Mouse (Mus musculus) G1E (cell line): Measurements from ENCODE around the gene Olfr9. TPM values are rescaled to one million over a fixed set of nuclear protein-coding genes. Genes with fewer than 3 reads are reported as not detected.
"Not testable (repeated sequence)": the region's sequence is repeated elsewhere in the genome, so short reads cannot be mapped to it uniquely, and the experiment has no call there.

Experiments used
- ATAC-seq: 2 replicates; pipeline ENCODE4 v1.8.0; 2016; ENCODE audit warnings: mild to moderate bottlenecking; ENCODE audit not compliant: insufficient number of reproducible peaks, poor library complexity, low FRiP score, severe bottlenecking; ENCODE audit errors: extremely low read depth
- DNase-seq: peaks from one replicate; pipeline ENCODE4 v3.0.0; 2012; ENCODE audit warnings: low spot score
- H3K27me3 ChIP-seq: 2 replicates; pipeline ENCODE4 v1.6.1; 2012; ENCODE audit warnings: mild to moderate bottlenecking, low read length, inconsistent platforms; ENCODE audit not compliant: insufficient read depth
- H3K36me3 ChIP-seq: replicated peaks from 2 replicates; pipeline ENCODE3; 2012; ENCODE audit warnings: mild to moderate bottlenecking, inconsistent platforms
- H3K4me1 ChIP-seq: 2 replicates; pipeline ENCODE4 v1.6.1; 2012; ENCODE audit warnings: low read depth, low read length, inconsistent platforms, mixed read lengths; ENCODE audit not compliant: insufficient read depth
- H3K4me3 ChIP-seq: 2 replicates; pipeline ENCODE4 v1.5.1; 2012; ENCODE audit warnings: low read depth, mild to moderate bottlenecking, inconsistent platforms, low read length, moderate library complexity, mixed read lengths
- H3K9me3 ChIP-seq: replicated peaks from 2 replicates; pipeline ENCODE4 v1.6.1; 2012; ENCODE audit warnings: inconsistent platforms
- CTCF ChIP-seq: IDR thresholded peaks from 2 replicates; pipeline ENCODE4 v1.5.1; 2012; ENCODE audit warnings: low read depth, low read length, inconsistent platforms, mixed read lengths
- GATA1 ChIP-seq: IDR thresholded peaks from 2 replicates; pipeline ENCODE4 v1.6.1; 2012; ENCODE audit warnings: borderline replicate concordance, low read length, inconsistent platforms, mixed read lengths
- GATA2 ChIP-seq: IDR thresholded peaks from 2 replicates; pipeline ENCODE4 v1.6.1; 2012; ENCODE audit warnings: low read depth, low read length, inconsistent platforms, borderline replicate concordance
- POLR2AphosphoS5 ChIP-seq: IDR thresholded peaks from 2 replicates; pipeline ENCODE4 v1.6.1; 2012; ENCODE audit warnings: low read depth, low read length, inconsistent platforms; ENCODE audit not compliant: insufficient replicate concordance
- TAL1 ChIP-seq: conservative IDR thresholded peaks from 2 replicates; pipeline ENCODE4 v1.6.1; 2012; ENCODE audit warnings: low read depth, low read length, inconsistent platforms, mixed read lengths
- polyA plus RNA-seq: library from polyadenylated mRNA; stranded (reverse); fragments of >175 nt; gene quantifications from 2 replicates; pipeline ENCODE4 v1.2.3, GENCODE M21; 2012
- total RNA-seq, 2 experiments: library from RNA; stranded (forward) in 1 of 2; stranded (reverse) in 1 of 2; fragments of 200-1000 nt in 1 of 2; fragments of >200 nt in 1 of 2; fragmentation: Nextera tagmentation in 1 of 2; gene quantifications; 2 replicates each; pipeline ENCODE4 v1.2.3; 2014 to 2017

Gene Olfr9
- total and polyA plus RNA-seq, 3 experiments: 0.11 TPM; not detected in 2

GRCm38 (mm10) chr10:128976395-128976794 is 12.8 kb upstream of the Olfr9 start:
- DNase-seq (no peak), ATAC-seq (no peak)
- Histone ChIP-seq H3K27me3 (0 out of 2 replicates have a peak, but pooled peaks cover under 1% of the 10 kb centered on the region), H3K9me3 (no peaks in the 10 kb centered on the region), H3K4me3 (no peak overlapping the region), H3K4me1 (peaks cover 4% of the 10 kb centered on the region; the same call in 1 of the 2 replicates), H3K36me3 (no peaks in the 10 kb centered on the region)
- no peak for TF ChIP-seq GATA1
- TF ChIP-seq TAL1: no peak
- no peak for TF ChIP-seq CTCF
- TF ChIP-seq GATA2: no peak
- TF ChIP-seq POLR2AphosphoS5: no peak

DNA sequence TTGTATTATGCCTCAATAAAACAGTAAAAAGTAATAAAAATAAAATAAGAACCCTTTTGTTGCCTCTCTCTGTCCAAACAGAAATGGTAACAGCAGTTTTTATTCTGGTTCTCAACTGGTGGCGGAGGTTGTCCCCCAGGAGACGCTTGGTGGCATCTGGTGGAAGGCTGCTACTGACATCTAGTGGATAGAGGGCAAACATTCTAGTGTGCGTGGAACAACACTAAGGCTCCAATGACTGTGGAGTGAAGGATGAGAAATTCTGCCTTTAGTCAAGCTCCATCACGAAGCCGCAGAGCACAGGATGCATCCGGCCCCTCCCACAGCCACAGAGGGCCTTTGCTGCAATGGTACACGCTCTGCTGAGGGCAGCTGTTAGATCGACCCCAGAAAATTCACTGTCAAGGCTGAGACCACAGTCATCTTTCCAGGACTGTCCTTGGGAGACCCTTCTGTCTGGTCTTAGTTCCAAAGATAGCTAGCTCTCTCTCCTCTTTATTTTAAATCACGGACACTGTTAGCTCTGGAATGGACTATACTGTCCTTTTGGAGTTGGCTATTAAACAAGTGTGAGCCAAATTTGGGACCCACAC is 11.6 kb upstream of the Olfr9 start:
- peaks cover 4% of the 10 kb centered on the region; the same call in 1 of the 2 replicates for H3K4me1 ChIP-seq
- DNase-seq (no peak), ATAC-seq (peak; percentile 57; the same call in 1 of the 2 replicates)
- H3K36me3 ChIP-seq: no peaks in the 10 kb centered on the region
- no peak overlapping the region for H3K4me3 ChIP-seq
- TF ChIP-seq GATA2 (no peak), TAL1 (no peak), GATA1 (no peak), CTCF (no peak), POLR2AphosphoS5 (no peak)
- no peaks in the 10 kb centered on the region for H3K9me3 ChIP-seq
- 0 out of 2 replicates have a peak, but pooled peaks cover 2% of the 10 kb centered on the region for H3K27me3 ChIP-seq

DNA sequence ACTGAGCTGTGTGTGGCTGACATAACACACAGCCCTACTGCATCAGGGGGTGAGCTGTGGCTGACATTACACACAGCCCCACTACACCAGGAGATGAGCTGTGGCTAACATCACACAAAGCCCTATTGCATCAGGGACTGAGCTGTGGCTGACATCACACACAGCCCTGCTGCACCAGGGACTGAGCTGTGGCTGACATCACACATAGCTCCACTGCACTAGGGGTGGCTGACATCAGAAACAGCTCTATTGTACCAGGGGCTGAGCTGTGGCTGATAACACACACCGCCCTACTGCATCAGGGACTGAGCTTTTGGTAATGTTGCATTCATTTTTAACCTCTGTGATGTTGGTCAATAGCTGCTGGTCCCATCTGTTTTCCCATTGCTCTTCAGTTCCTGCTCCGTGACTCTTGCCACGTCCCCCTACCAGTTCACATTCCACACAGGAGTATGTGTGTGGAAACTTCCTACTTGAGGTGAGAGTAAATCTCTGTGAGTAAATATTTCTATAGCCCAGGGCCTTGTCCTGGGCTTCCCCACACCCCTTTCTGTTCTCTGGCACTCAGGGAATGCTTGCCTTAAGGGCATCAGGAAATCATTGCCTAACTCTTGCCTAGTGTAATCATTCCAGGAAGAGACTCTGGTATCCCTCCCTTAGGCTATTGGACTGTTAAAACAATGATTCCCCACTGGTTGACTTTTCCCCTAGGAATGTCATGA is 8.4 kb upstream of the Olfr9 start:
- no peak for TF ChIP-seq GATA1
- no peak for TF ChIP-seq CTCF
- peak; percentile 35; the same call in 1 of the 2 replicates for TF ChIP-seq POLR2AphosphoS5
- H3K36me3 ChIP-seq: no peaks in the 10 kb centered on the region
- ATAC-seq: no peak
- H3K4me3 ChIP-seq: no peak overlapping the region
- no peak for DNase-seq
- H3K27me3 ChIP-seq: 0 out of 2 replicates have a peak, but pooled peaks cover 2% of the 10 kb centered on the region
- no peaks in the 10 kb centered on the region for H3K9me3 ChIP-seq
- peaks cover 4% of the 10 kb centered on the region; the same call in 1 of the 2 replicates for H3K4me1 ChIP-seq

DNA sequence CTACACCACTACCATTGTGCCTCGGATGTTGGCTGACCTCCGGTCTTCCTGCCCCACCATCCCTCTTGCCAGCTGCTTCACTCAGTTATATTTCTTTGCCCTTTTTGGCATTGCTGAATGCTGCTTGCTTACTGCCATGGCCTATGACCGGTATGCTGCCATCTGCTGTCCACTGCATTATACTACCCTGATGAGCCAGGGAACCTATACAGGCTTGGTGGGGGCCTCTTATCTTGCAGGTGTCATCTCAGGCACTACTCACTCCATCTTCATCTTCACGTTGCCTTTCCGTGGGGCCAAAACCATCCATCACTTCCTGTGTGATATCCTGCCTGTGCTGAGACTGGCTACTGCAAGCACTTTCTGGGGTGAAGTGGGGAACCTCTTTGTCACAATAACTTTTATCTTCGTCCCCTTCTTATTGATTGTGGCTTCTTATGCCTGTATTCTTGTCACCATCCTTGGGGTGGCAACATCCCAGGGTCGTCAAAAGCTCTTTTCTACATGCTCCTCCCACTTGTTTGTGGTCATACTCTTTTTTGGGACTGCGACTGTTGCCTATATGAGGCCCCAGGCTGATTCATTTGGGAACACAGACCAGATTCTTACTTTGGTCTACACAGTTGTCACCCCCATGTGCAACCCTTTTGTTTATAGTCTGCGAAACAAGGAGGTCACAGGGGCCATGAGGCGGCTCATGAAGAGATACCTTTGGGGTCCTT is 1.1 kb downstream of the Olfr9 start:
- not testable (repeated sequence) for H3K36me3 ChIP-seq, H3K4me3 ChIP-seq, H3K27me3 ChIP-seq, H3K9me3 ChIP-seq, H3K4me1 ChIP-seq, DNase-seq
- ATAC-seq: peak; percentile 63

- Histone ChIP-seq H3K36me3 (no peaks in the 10 kb centered on the region), H3K4me3 (no peak overlapping the region), H3K4me1 (no peaks in the 10 kb centered on the region), H3K27me3 (no peaks in the 10 kb centered on the region), H3K9me3 (no peaks in the 10 kb centered on the region)
- no peak for DNase-seq
- ATAC-seq: no peak
- no peak for TF ChIP-seq CTCF
- TF ChIP-seq POLR2AphosphoS5: no peak
- TF ChIP-seq TAL1: no peak
- no peak for TF ChIP-seq GATA1
- TF ChIP-seq GATA2: no peak
Measured at GRCm38 (mm10) chr10:128990994-128991393, 1.8 kb downstream of the Olfr9 start.

GRCm38 (mm10) chr10:128995796-128996195 is 6.6 kb downstream of the Olfr9 start:
- ATAC-seq (no peak), DNase-seq (no peak)
- Histone ChIP-seq H3K36me3 (no peaks in the 10 kb centered on the region), H3K9me3 (no peaks in the 10 kb centered on the region), H3K4me1 (peaks cover 4% of the 10 kb centered on the region; the same call in 1 of the 2 replicates), H3K27me3 (no peaks in the 10 kb centered on the region), H3K4me3 (no peak overlapping the region)
- no peak for TF ChIP-seq GATA1
- no peak for TF ChIP-seq TAL1
- TF ChIP-seq POLR2AphosphoS5: no peak
- no peak for TF ChIP-seq GATA2
- no peak for TF ChIP-seq CTCF
